Mouse (Mus musculus): Measurements from ENCODE around the gene Cdr2l. TPM values are rescaled to one million over a fixed set of nuclear protein-coding genes. Genes with fewer than 3 reads are reported as not detected.

Cdr2l gene
- polyA plus RNA-seq, 1 experiment from 2014 or later, result 19.7 TPM

DNA sequence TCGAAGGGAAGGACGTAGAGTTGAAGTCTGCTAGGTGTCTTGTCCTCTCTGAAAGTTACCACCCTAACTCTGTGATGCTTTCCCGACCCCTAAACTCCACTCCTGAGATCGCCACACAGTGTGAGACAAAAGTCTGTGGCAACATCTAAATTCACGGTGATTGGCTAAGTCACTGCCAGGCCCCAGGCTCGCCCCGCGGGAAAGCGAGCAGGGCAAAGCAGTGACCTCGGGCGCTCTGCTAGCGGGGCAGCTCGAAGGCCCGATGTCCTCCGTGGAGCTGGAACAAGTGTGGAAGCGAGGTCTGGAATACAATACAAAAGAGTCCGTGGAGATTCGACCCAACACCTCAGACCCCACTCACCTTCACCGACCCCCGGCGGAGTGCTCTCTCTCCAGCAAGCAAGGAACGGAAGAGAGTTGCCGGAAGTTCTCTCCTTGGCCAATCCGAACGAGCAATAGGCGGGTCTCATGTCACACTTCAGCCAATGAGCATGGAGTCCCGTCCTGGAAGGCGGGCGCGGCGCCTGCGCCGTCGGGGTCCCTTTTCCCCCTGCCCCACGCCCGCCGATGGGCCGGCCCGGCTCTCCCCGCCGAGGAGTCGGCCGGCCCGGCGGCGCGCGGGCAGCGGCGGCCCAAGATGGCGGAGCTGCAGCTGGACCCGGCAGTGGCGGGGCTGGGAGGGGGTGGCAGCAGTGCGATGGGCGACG is 38.0 kb downstream of the Cdr2l start, which contains the start of the genes Atp5h and Kctd2:
Atp5h (minus strand) TSS at position 432 of the 707 bp plus-strand sequence.
Kctd2 (plus strand) TSS at position 598 of the 707 bp plus-strand sequence.
- peak within 1 kb of the TSS; percentile 92 for H3K4me3 ChIP-seq
- peak within 1 kb of the TSS; percentile 90 for H3K27ac ChIP-seq
- ATAC-seq (ENCODE audit: insufficient number of reproducible peaks, insufficient read depth, low FRiP score, low TSS enrichment), result peak; percentile 94
- peaks cover 29% of the 10 kb centered on the region for H3K4me1 ChIP-seq
- peak within 1 kb of the TSS; percentile 98 for H3K9ac ChIP-seq
- H3K36me3 ChIP-seq, result peaks cover 41% of the 10 kb centered on the region
- peak within 1 kb of the TSS; percentile 93 for H3K4me2 ChIP-seq (replicated peaks)
- H3K27me3 ChIP-seq, result no peaks in the 10 kb centered on the region
- H3K9me3 ChIP-seq, result no peaks in the 10 kb centered on the region
- WGBS, result under 1% methylated on average over 56 of the region's 56 CpGs

GRCm38 (mm10) chr11:115420336-115421190 is 38.8 kb downstream of the Cdr2l start:
- ATAC-seq (ENCODE audit: insufficient number of reproducible peaks, insufficient read depth, low FRiP score, low TSS enrichment), result peak; percentile 49
- peak overlapping the region; percentile 93 for H3K4me2 ChIP-seq (replicated peaks)
- H3K27ac ChIP-seq, result peak overlapping the region; percentile 90
- no peaks in the 10 kb centered on the region for H3K9me3 ChIP-seq
- 4% methylated on average over 31 of the region's 45 CpGs for WGBS
- peak overlapping the region; percentile 98 for H3K9ac ChIP-seq
- no peaks in the 10 kb centered on the region for H3K27me3 ChIP-seq
- H3K4me3 ChIP-seq, result peak overlapping the region; percentile 92
- H3K4me1 ChIP-seq, result peaks cover 29% of the 10 kb centered on the region
- H3K36me3 ChIP-seq, result peaks cover 39% of the 10 kb centered on the region

DNA sequence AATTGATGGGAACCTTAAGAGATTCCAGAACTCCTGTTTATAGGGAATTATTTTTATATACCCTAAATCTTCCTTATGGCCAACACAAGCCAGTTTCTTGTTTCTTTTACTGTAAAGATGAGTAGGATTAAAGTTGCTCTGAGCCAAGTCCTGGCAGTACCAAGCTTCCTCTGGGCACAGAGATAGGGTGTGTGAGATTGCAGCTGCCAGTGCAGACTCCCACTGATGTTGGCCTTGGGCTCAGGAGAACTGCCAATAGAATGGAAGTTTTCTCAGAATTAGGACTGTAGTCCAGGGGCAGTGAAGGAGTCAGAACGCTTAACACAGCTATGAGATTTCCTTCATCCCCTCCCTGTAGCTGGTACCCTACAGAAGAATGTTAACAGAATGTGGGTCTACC is 39.6 kb downstream of the Cdr2l start:
- H3K27ac ChIP-seq, result no peak overlapping the region
- 57% methylated on average over 1 of the region's 1 CpGs for WGBS
- no peaks in the 10 kb centered on the region for H3K27me3 ChIP-seq
- peaks cover 36% of the 10 kb centered on the region for H3K36me3 ChIP-seq
- H3K4me1 ChIP-seq, result peaks cover 29% of the 10 kb centered on the region
- no peaks in the 10 kb centered on the region for H3K9me3 ChIP-seq
- peak overlapping the region; percentile 93 for H3K4me2 ChIP-seq (replicated peaks)
- peak overlapping the region; percentile 98 for H3K9ac ChIP-seq
- H3K4me3 ChIP-seq, result peak overlapping the region; percentile 92
- no peak for ATAC-seq (ENCODE audit: insufficient number of reproducible peaks, insufficient read depth, low FRiP score, low TSS enrichment)

GRCm38 (mm10) chr11:115421972-115422371 is 40.3 kb downstream of the Cdr2l start:
- H3K4me2 ChIP-seq (replicated peaks), result 0 out of 2 replicates have a peak overlapping the region, but pooled peaks have one; percentile 13
- 88% methylated on average over 16 of the region's 16 CpGs for WGBS

DNA sequence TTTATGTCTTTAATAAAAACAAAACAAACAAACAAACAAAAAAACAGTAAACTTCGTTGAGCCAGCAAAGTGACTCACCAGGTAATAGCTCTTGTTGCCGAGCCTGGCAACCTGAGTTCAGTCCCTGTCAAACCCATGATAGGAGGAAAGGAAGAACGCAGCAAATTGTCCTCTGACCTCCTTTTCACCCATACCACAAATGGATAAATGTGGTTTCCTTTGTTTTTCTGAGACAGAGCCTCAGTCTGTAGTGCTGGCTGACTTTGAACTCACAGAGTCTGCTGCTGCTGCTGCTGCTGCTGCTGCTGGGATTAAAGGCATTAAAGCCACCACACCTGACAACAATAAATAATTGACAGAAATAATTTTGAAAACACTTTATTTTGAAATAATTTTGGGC is 41.4 kb downstream of the Cdr2l start:
- Histone ChIP-seq H3K4me3 (no peak overlapping the region), H3K4me1 (peaks cover 33% of the 10 kb centered on the region), H3K36me3 (peaks cover 28% of the 10 kb centered on the region), H3K27me3 (no peaks in the 10 kb centered on the region), H3K9ac (no peak overlapping the region), H3K27ac (no peak overlapping the region), H3K4me2 (replicated peaks) (no peak overlapping the region), H3K9me3 (no peaks in the 10 kb centered on the region)
- 80% methylated on average over 3 of the region's 3 CpGs for WGBS
- ATAC-seq (ENCODE audit: insufficient number of reproducible peaks, insufficient read depth, low FRiP score, low TSS enrichment), result no peak

More at GRCm38 (mm10) chr11:115421972-115422371, 40.3 kb downstream of the Cdr2l start:
- Histone ChIP-seq H3K27me3 (no peaks in the 10 kb centered on the region), H3K27ac (no peak overlapping the region), H3K9ac (no peak overlapping the region), H3K36me3 (peaks cover 36% of the 10 kb centered on the region), H3K9me3 (no peaks in the 10 kb centered on the region), H3K4me1 (peaks cover 29% of the 10 kb centered on the region), H3K4me3 (no peak overlapping the region)
- no peak for ATAC-seq (ENCODE audit: insufficient number of reproducible peaks, insufficient read depth, low FRiP score, low TSS enrichment)

GRCm38 (mm10) chr11:115424666-115425065 is 43.0 kb downstream of the Cdr2l start:
- ATAC-seq (ENCODE audit: insufficient number of reproducible peaks, insufficient read depth, low FRiP score, low TSS enrichment), result no peak
- H3K4me1 ChIP-seq, result peaks cover 22% of the 10 kb centered on the region
- H3K4me2 ChIP-seq (replicated peaks), result no peak overlapping the region
- H3K27me3 ChIP-seq, result no peaks in the 10 kb centered on the region
- H3K27ac ChIP-seq, result no peak overlapping the region
- no peaks in the 10 kb centered on the region for H3K9me3 ChIP-seq
- peaks cover 42% of the 10 kb centered on the region for H3K36me3 ChIP-seq
- no peak overlapping the region for H3K4me3 ChIP-seq
- 86% methylated on average over 7 of the region's 7 CpGs for WGBS
- no peak overlapping the region for H3K9ac ChIP-seq

DNA sequence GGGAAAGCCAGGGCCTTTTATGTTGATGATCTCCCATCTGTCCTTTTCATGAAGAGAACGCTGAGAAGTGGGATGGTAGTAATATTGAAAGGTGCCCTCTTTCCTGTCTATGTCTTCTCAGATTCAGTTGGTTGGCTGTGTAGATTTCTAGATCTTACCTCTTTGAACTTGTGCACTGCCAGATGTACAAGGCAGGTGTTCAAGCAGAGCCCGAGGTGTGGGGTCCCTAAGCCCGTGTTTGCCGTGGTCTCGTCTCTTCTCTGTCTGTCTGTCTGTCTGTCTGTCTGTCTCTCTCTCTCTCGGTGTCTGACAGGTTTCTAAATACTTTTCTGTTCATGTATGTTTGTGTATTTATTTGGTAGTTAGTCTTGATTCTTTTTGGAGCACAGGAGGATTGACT is 44.0 kb downstream of the Cdr2l start:
- 93% methylated on average over 6 of the region's 6 CpGs for WGBS

GRCm38 (mm10) chr11:115427482-115428331 is 46.0 kb downstream of the Cdr2l start:
- Histone ChIP-seq H3K36me3 (peaks cover 68% of the 10 kb centered on the region), H3K9me3 (no peaks in the 10 kb centered on the region), H3K27ac (no peak overlapping the region), H3K27me3 (no peaks in the 10 kb centered on the region), H3K4me3 (no peak overlapping the region), H3K9ac (no peak overlapping the region), H3K4me1 (peaks cover 5% of the 10 kb centered on the region; the same call in 1 of the 2 replicates), H3K4me2 (replicated peaks) (peak overlapping the region; percentile 25)
- 30% methylated on average over 20 of the region's 20 CpGs for WGBS
- no peak for ATAC-seq (ENCODE audit: insufficient number of reproducible peaks, insufficient read depth, low FRiP score, low TSS enrichment)

More for the DNA sequence above, 44.0 kb downstream of the Cdr2l start:
- H3K4me3 ChIP-seq, result no peak overlapping the region
- no peak overlapping the region for H3K27ac ChIP-seq
- H3K9ac ChIP-seq, result no peak overlapping the region
- no peak for ATAC-seq (ENCODE audit: insufficient number of reproducible peaks, insufficient read depth, low FRiP score, low TSS enrichment)
- H3K27me3 ChIP-seq, result no peaks in the 10 kb centered on the region
- no peak overlapping the region for H3K4me2 ChIP-seq (replicated peaks)
- H3K4me1 ChIP-seq, result peaks cover 22% of the 10 kb centered on the region
- peaks cover 52% of the 10 kb centered on the region for H3K36me3 ChIP-seq
- H3K9me3 ChIP-seq, result no peaks in the 10 kb centered on the region

GRCm38 (mm10) chr11:115429307-115429706 is 47.6 kb downstream of the Cdr2l start:
- Histone ChIP-seq H3K9me3 (no peaks in the 10 kb centered on the region), H3K4me2 (replicated peaks) (no peak overlapping the region), H3K9ac (no peak overlapping the region), H3K27ac (no peak overlapping the region), H3K36me3 (peaks cover 70% of the 10 kb centered on the region), H3K4me3 (no peak overlapping the region), H3K4me1 (peaks cover 5% of the 10 kb centered on the region; the same call in 1 of the 2 replicates), H3K27me3 (no peaks in the 10 kb centered on the region)
- no peak for ATAC-seq (ENCODE audit: insufficient number of reproducible peaks, insufficient read depth, low FRiP score, low TSS enrichment)
- 77% methylated on average over 7 of the region's 7 CpGs for WGBS

DNA sequence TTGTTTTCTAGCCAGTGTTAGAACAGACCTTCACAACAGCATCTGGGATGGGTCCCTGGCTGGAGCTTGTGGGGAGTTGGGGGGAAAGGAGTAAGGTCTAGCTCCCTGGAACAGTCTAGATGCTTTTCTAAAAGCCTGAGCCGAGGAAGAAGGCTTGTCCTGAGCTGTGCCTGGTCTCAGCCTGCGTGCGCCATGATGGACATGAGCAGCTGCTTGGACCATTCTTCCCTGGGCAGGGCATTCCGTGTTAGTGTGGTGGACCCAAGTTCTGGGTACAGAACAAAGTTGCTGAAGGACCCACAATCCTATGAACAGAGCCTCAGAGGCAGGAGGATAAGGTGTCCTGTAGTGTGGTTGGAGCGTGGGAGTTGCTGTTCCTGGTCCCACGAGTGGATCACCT is 48.8 kb downstream of the Cdr2l start:
- ATAC-seq (ENCODE audit: insufficient number of reproducible peaks, insufficient read depth, low FRiP score, low TSS enrichment), result no peak
- Histone ChIP-seq H3K9ac (no peak overlapping the region), H3K4me1 (peaks cover 9% of the 10 kb centered on the region), H3K27me3 (no peaks in the 10 kb centered on the region), H3K27ac (no peak overlapping the region), H3K9me3 (no peaks in the 10 kb centered on the region), H3K4me3 (no peak overlapping the region), H3K4me2 (replicated peaks) (no peak overlapping the region), H3K36me3 (peaks cover 60% of the 10 kb centered on the region)
- WGBS, result 91% methylated on average over 6 of the region's 6 CpGs

GRCm38 (mm10) chr11:115432814-115433213 is 51.1 kb downstream of the Cdr2l start:
- no peak for ATAC-seq (ENCODE audit: insufficient number of reproducible peaks, insufficient read depth, low FRiP score, low TSS enrichment)
- WGBS, result 78% methylated on average over 4 of the region's 4 CpGs
- Histone ChIP-seq H3K27me3 (no peaks in the 10 kb centered on the region), H3K27ac (no peak overlapping the region), H3K4me3 (no peak overlapping the region), H3K9ac (no peak overlapping the region), H3K4me2 (replicated peaks) (no peak overlapping the region), H3K36me3 (peaks cover 46% of the 10 kb centered on the region), H3K9me3 (no peaks in the 10 kb centered on the region), H3K4me1 (peaks cover 15% of the 10 kb centered on the region)
